Mouse (Mus musculus) heart, adult 2 months (tissue): ENCODE measurements at regions not wholly inside any gene's neighbourhood (a gene's known extent, or its start where the extent isn't known, plus 50 kb on each side); places are given as distances from the start of the nearest gene placed in this dataset.
"Not testable (repeated sequence)": the region's sequence is repeated elsewhere in the genome, so short reads cannot be mapped to it uniquely, and the experiment has no call there.

Experiments used
- DNase-seq, 2 experiments: peaks; one replicate each; pipeline ENCODE4 v3.0.0; 2021
- H3K27ac ChIP-seq: fragments of 200-600 bp; 2 replicates; pipeline ENCODE4 v1.8.1; 2022
- H3K27me3 ChIP-seq: fragments of 200-500 bp; 2 replicates; pipeline ENCODE4 v1.6.1; 2012; ENCODE audit warnings: mild to moderate bottlenecking, low read length, inconsistent platforms, mixed read lengths; ENCODE audit not compliant: control insufficient read depth, insufficient read depth
- H3K36me3 ChIP-seq: fragments of 200-500 bp; 2 replicates; pipeline ENCODE4 v1.6.1; 2012; ENCODE audit warnings: low read length, inconsistent platforms; ENCODE audit not compliant: control insufficient read depth, insufficient read depth
- H3K4me1 ChIP-seq: fragments of 200-500 bp; 2 replicates; pipeline ENCODE4 v1.6.1; 2011; ENCODE audit warnings: low read length; ENCODE audit not compliant: control insufficient read depth, insufficient read depth
- H3K4me3 ChIP-seq: fragments of 200-600 bp; 2 replicates; pipeline ENCODE4 v1.8.1; 2022
- H3K79me2 ChIP-seq: fragments of 200-500 bp; replicated peaks from 2 replicates; pipeline ENCODE4 v1.6.1; 2012; ENCODE audit warnings: mild to moderate bottlenecking, inconsistent platforms, low read length, moderate library complexity, mixed read lengths; ENCODE audit not compliant: control insufficient read depth, insufficient read depth
- H3K9ac ChIP-seq: fragments of 200-500 bp; 2 replicates; pipeline ENCODE4 v1.6.1; 2012; ENCODE audit warnings: low read depth, mild to moderate bottlenecking, control low read depth, inconsistent platforms, low read length, mixed read lengths
- CTCF ChIP-seq: fragments of 200-600 bp; IDR thresholded peaks from 2 replicates; pipeline ENCODE4 v1.8.1; 2022; ENCODE audit warnings: antibody characterized with exemption, mild to moderate bottlenecking, moderate library complexity
- EP300 ChIP-seq: fragments of 200-500 bp; IDR thresholded peaks from 2 replicates; pipeline ENCODE4 v1.6.1; 2011; ENCODE audit warnings: low read depth, low read length, control low read depth; ENCODE audit not compliant: insufficient read depth
- POLR2A ChIP-seq: fragments of 200-500 bp; IDR thresholded peaks from 2 replicates; pipeline ENCODE4 v1.6.1; 2011; ENCODE audit warnings: mild to moderate bottlenecking, low read depth, low read length, control low read depth; ENCODE audit not compliant: insufficient read depth
- WGBS: fragments of 180-500 bp; shearing (Covaris S2); methylation state at CpG from one replicate; pipeline ENCODE4 v1.1.7; 2018; 5-methylcytosine and 5-hydroxymethylcytosine counted together
- intact Hi-C: fragments of 180-260 bp; cut with DNase I; formaldehyde crosslinking; loops from one replicate; pipeline ENCODE4 v1.15.1; 2025

DNA sequence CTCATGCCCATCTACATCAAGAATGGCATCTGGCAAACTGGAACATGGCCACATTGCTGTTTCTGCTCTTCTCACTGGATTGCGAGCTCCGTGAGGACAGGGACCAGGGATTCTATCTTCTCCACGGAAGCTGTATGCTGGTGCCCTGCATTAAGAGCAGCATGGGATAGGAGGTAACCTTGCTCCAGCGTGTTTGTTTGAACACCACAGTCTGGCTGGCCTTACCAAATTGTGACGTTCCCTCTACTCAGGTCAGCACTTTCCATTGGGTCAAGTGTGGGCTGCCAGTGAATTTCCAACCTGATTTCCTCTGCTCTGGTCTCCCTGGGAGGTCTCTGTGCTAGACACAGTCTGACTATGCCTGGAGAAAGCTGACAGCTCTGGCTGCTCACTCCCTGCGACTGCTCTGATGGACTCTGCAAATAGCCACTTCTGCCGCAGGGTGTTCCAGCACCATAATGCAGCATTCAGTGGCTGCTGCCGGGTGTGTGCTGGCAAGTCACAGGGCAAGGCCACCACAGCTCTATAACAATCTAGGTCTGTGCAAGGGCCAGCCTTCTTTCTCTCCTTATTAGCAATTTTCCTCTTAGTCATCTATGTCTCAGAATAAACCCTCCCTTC is 175.6 kb downstream of the Opa1 start:
- TF ChIP-seq POLR2A = no peak
- TF ChIP-seq EP300 = no peak
- no peak for TF ChIP-seq CTCF
- H3K27me3 ChIP-seq = no peaks in the 10 kb centered on the region

DNA sequence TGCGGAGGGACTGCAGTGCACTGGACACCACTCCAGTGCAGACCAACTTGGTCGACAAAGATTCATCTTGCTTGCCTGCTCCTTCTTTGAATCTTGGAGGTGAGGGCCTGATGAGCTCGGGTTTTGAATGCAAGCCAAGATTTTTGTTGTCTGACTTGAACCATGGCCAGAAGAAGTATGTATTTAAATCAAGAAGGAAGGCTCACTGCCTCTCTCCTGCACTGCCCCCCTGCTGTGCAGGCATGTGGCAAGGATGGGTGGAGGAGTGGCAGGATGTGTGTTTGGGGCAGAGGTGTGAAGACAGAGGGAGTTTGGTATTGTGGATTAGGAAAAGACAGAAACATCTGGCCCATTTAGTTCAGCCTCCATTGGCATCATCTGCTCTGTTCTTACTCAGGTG is 179.1 kb downstream of the Opa1 start:
- Histone ChIP-seq H3K27ac (no peak overlapping the region), H3K27me3 (no peaks in the 10 kb centered on the region), H3K9ac (no peak overlapping the region), H3K36me3 (no peaks in the 10 kb centered on the region), H3K4me1 (peaks cover 7% of the 10 kb centered on the region), H3K4me3 (no peak overlapping the region), H3K79me2 (no peaks in the 10 kb centered on the region)
- TF ChIP-seq EP300 (no peak), CTCF (no peak), POLR2A (no peak)
- WGBS = 70% methylated on average over 3 of the region's 3 CpGs
- intact Hi-C loops = no loop called here
- DNase-seq = no peak

More for the DNA sequence above, 175.6 kb downstream of the Opa1 start:
- H3K4me3 ChIP-seq = no peak overlapping the region
- DNase-seq = no peak
- H3K9ac ChIP-seq = no peak overlapping the region
- intact Hi-C loops = no loop called here
- H3K36me3 ChIP-seq = no peaks in the 10 kb centered on the region
- 63% methylated on average over 8 of the region's 8 CpGs for WGBS
- H3K27ac ChIP-seq = no peak overlapping the region
- H3K4me1 ChIP-seq = 0 out of 2 replicates have a peak, but pooled peaks cover 1% of the 10 kb centered on the region
- no peaks in the 10 kb centered on the region for H3K79me2 ChIP-seq

DNA sequence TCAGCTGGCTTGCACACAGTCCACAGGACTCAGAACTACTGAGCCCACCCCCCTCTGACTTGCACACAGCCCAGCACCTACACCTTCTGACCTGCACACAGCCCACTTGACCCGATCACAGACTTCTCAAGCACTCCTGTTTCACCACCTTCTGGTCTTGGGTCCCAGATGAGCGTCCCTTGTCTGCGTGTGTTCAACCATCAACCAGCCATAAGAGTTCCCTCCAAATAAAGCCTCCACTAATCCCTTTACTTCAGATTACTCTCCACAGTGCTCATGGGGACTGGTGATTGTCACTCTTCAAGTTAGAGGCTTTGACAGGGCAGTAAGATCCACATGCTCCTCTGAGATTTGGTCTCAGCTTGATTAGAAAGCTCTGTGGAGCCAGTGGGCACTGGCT is 180.3 kb downstream of the Opa1 start:
- no peaks in the 10 kb centered on the region for H3K36me3 ChIP-seq
- H3K27me3 ChIP-seq = no peaks in the 10 kb centered on the region

DNA sequence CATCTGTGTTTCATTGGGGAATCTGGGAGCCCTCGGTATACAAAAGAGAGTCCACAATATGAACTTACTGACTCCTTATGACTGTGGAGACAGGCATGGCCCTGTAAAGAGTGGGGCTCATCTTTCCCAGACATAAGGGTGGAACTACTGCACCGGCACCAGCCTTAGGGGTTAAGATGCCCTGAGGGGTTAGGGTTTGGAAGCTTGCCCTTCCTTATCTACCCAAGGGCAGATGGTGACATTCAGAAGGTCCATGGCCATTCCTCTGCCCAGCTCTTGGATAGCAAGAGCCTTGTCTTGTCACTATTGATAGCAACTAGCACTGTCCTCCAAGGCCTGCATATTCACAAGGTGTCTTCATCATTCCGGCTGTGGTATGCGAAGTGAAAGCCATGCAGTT is 181.5 kb downstream of the Opa1 start:
- DNase-seq = no peak
- Histone ChIP-seq H3K4me3 (no peak overlapping the region), H3K79me2 (no peaks in the 10 kb centered on the region), H3K36me3 (no peaks in the 10 kb centered on the region), H3K27me3 (no peaks in the 10 kb centered on the region), H3K4me1 (peaks cover 7% of the 10 kb centered on the region), H3K27ac (no peak overlapping the region), H3K9ac (no peak overlapping the region)
- intact Hi-C loops = loop anchor here (5.0 kb wide), 1 partner anchor 52 kb away; no protein-coding TSS in a partner anchor
- TF ChIP-seq CTCF (no peak), POLR2A (no peak), EP300 (no peak)
- WGBS = 95% methylated on average over 4 of the region's 4 CpGs

More for the DNA sequence above, 180.3 kb downstream of the Opa1 start:
- Histone ChIP-seq H3K4me1 (peaks cover 7% of the 10 kb centered on the region), H3K4me3 (no peak overlapping the region), H3K79me2 (no peaks in the 10 kb centered on the region), H3K9ac (no peak overlapping the region), H3K27ac (no peak overlapping the region)
- no peak for TF ChIP-seq EP300
- no peak for TF ChIP-seq CTCF
- no peak for TF ChIP-seq POLR2A
- intact Hi-C loops = no loop called here
- DNase-seq = no peak
- WGBS = 97% methylated on average over 3 of the region's 3 CpGs

- Histone ChIP-seq H3K4me3 (no peak overlapping the region), H3K27me3 (no peaks in the 10 kb centered on the region), H3K79me2 (no peaks in the 10 kb centered on the region), H3K4me1 (peaks cover 7% of the 10 kb centered on the region), H3K27ac (no peak overlapping the region), H3K36me3 (no peaks in the 10 kb centered on the region), H3K9ac (no peak overlapping the region)
- TF ChIP-seq CTCF (no peak), POLR2A (no peak), EP300 (peak; percentile 68)
- intact Hi-C loops = loop anchor here (5.0 kb wide), 1 partner anchor 50 kb away; no protein-coding TSS in a partner anchor
- WGBS = 10% methylated on average over 6 of the region's 6 CpGs
- DNase-seq = peak; percentile 83 to 89
These were observed 182.7 kb downstream of the Opa1 start for GRCm38 (mm10) chr16:29761779-29762277.

GRCm38 (mm10) chr16:29764376-29764775 is 185.2 kb downstream of the Opa1 start:
- peaks cover 6% of the 10 kb centered on the region for H3K4me1 ChIP-seq
- TF ChIP-seq CTCF = no peak
- no peak for TF ChIP-seq POLR2A
- TF ChIP-seq EP300 = no peak

DNA sequence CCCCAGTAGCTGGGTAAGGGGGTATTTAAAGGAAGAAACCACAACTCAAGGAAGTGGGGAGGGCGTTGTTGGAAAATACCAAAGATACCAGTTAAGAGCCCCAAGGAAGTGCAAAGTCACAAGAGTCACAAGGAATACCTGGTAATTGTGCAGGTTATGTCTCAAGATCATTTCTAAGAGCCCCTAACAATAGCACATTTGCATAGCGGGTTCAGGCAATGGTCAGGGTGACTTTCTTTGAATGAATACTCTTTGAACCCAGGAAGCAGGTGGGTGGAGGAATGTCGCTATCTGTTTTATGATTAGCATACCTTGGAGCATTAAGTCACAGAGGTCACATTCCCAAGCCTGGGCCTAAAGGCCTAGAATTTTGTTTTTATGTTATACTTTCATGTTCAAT is 186.7 kb downstream of the Opa1 start:
- H3K36me3 ChIP-seq, H3K4me1 ChIP-seq, H3K27ac ChIP-seq, H3K9ac ChIP-seq, H3K4me3 ChIP-seq, H3K79me2 ChIP-seq, H3K27me3 ChIP-seq, intact Hi-C loops, DNase-seq: not testable (repeated sequence)
- 96% methylated on average over 3 of the region's 3 CpGs for WGBS

More at GRCm38 (mm10) chr16:29764376-29764775, 185.2 kb downstream of the Opa1 start:
- H3K36me3 ChIP-seq = no peaks in the 10 kb centered on the region
- WGBS = 81% methylated on average over 1 of the region's 1 CpGs
- no peaks in the 10 kb centered on the region for H3K27me3 ChIP-seq
- no peak overlapping the region for H3K27ac ChIP-seq
- no peak overlapping the region for H3K9ac ChIP-seq
- no peak for DNase-seq
- intact Hi-C loops = loop anchor here (5.0 kb wide), 1 partner anchor 48 kb away; no protein-coding TSS in a partner anchor
- H3K79me2 ChIP-seq = no peaks in the 10 kb centered on the region
- H3K4me3 ChIP-seq = no peak overlapping the region
